In the genomic region with DNA sequence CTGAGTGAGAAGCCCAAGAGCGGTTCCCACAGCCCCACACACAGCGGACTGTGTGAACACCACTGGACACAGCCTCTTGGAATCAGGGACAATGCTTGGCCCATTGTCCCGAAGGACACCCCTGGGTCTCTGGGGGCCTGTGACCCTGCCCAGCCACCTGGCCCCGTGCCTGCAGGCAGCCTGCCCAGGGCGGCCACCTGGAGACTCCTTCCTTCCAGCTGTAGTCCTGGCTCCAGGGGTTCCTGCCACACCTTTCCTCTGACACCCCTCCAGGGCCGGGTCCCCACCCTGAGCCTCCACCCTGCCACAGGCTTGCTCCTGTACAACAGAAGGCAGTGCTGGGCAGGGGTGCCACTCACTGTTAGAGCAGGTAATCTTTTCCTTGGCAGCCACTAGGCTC, we compare ENCODE assay signal across 15 mouse cellular contexts. TPM values are rescaled to one million over a fixed set of nuclear protein-coding genes. Genes with fewer than 3 reads are reported as not detected.
A peak's percentile ranks its signal among the peaks of the same experiment; 100 is the strongest.
DNase-seq lines count a peak whose midpoint lies in the region; ATAC-seq and TF ChIP-seq lines count a peak whose summit lies in the region.
"Had no signal": no experiment of that assay in that cellular context is flagged by ENCODE, and none has a peak within 500 bp of the region (broad histone marks: within the 10 kb centered on the region; RNA-seq: fewer than 3 reads in every experiment).

No protein-coding gene starts in this region.

- H3K4me3 ChIP-seq in hindbrain, embryonic 10.5 days = no peak overlapping the region
- no peak overlapping the region for H3K4me3 ChIP-seq in hindbrain, embryonic 14.5 days (replicated peaks; ENCODE audit: low read length)
- no peak overlapping the region for H3K4me3 ChIP-seq in gastrocnemius, adult 2 months
- H3K4me3 ChIP-seq: megakaryocyte, embryonic 14.5 days; stomach, embryonic 15.5 days had no signal

- peaks cover 60% of the 10 kb centered on the region for H3K4me1 ChIP-seq in hindbrain, embryonic 10.5 days (replicated peaks)
- peaks cover 36% of the 10 kb centered on the region for H3K4me1 ChIP-seq in hindbrain, embryonic 14.5 days (replicated peaks; ENCODE audit: control insufficient read depth, insufficient read depth, low read length)
- H3K4me1 ChIP-seq: megakaryocyte, embryonic 14.5 days had no signal

- no peak for ATAC-seq in hindbrain, embryonic 14.5 days (ENCODE audit: low FRiP score)
- ATAC-seq in monocyte, adult 5-6 weeks (replicated peaks; ENCODE audit: insufficient number of reproducible peaks, low FRiP score, low TSS enrichment, poor library complexity, severe bottlenecking) = no peak

- H3K9me3 ChIP-seq in hindbrain, embryonic 10.5 days = no peaks in the 10 kb centered on the region
- H3K9me3 ChIP-seq in hindbrain, embryonic 14.5 days (ENCODE audit: control insufficient read depth, low read length) = no peaks in the 10 kb centered on the region
- H3K9me3 ChIP-seq: stomach, embryonic 15.5 days had no signal

- 87% methylated on average over 6 of the region's 6 CpGs for WGBS in hindbrain, embryonic 10.5 days
- WGBS in hindbrain, embryonic 14.5 days = 81% methylated on average over 6 of the region's 6 CpGs

- H3K4me2 ChIP-seq in hindbrain, embryonic 14.5 days (replicated peaks) = no peak overlapping the region
- H3K4me2 ChIP-seq: liver, embryonic 11.5 days; stomach, embryonic 15.5 days had no signal

- no peaks in the 10 kb centered on the region for H3K36me3 ChIP-seq in hindbrain, embryonic 10.5 days
- H3K36me3 ChIP-seq in hindbrain, embryonic 14.5 days (replicated peaks; ENCODE audit: control insufficient read depth, insufficient read depth) = no peaks in the 10 kb centered on the region
- H3K36me3 ChIP-seq: stomach, embryonic 15.5 days had no signal

- no peak for DNase-seq in hindbrain, embryonic 10.5 days (ENCODE audit: low spot score)
- no peak for DNase-seq in hindbrain, embryonic 14.5 days (ENCODE audit: low spot score)
- DNase-seq in adrenal gland, adult 8-10 months = peak; percentile 61
- DNase-seq in gastrocnemius, adult 2 months = peak; percentile 83
- peak; percentile 81 to 85 for DNase-seq in heart, postnatal 36 days
- DNase-seq in layer of hippocampus, postnatal 36 days = no peak
- no peak for DNase-seq in urinary bladder, adult 18-20 months (ENCODE audit: low spot score in 2 of 2)
- DNase-seq: right cerebral cortex, postnatal 14 days had no signal

- no peak for TF ChIP-seq CTCF in gastrocnemius, adult 2 months (IDR thresholded peaks at IDR 0.05)

- H3K9ac ChIP-seq in hindbrain, embryonic 14.5 days = no peak overlapping the region
- H3K9ac ChIP-seq: stomach, embryonic 15.5 days had no signal

- peaks cover 27% of the 10 kb centered on the region for H3K27me3 ChIP-seq in hindbrain, embryonic 10.5 days (ENCODE audit: insufficient read depth, poor library complexity, severe bottlenecking)
- no peaks in the 10 kb centered on the region for H3K27me3 ChIP-seq in hindbrain, embryonic 14.5 days (ENCODE audit: control insufficient read depth, insufficient read depth, low read length)
- H3K27me3 ChIP-seq: stomach, embryonic 15.5 days had no signal

- intact Hi-C loops in gastrocnemius, adult 2 months (cut with DNase I) = loop anchor here (5.0 kb wide), 1 partner anchor 39 kb away; the partner anchor contains the start of gene Gse1
- intact Hi-C loops in heart, postnatal 36 days (cut with DNase I) = no loop called here

- 0 out of 2 replicates have a peak overlapping the region, but pooled peaks have one; percentile 36 for H3K27ac ChIP-seq in hindbrain, embryonic 10.5 days
- H3K27ac ChIP-seq in hindbrain, embryonic 14.5 days = no peak overlapping the region
- H3K27ac ChIP-seq in gastrocnemius, adult 2 months = peak overlapping the region; percentile 79
- H3K27ac ChIP-seq: stomach, embryonic 15.5 days had no signal

RNA-seq across cellular contexts. Expression of gene Fam92b, which starts 11.2 kb away (rescaled TPM):
- polyA plus RNA-seq in hindbrain, embryonic 10.5 days (2016; fragmentation: Nextera tagmentation; extraction: Ambion mirVana) = 0.95 and 4.1 TPM in 2 replicates
- 1.6 and 3.3 TPM in 2 replicates for polyA plus RNA-seq in hindbrain, embryonic 14.5 days (2014; fragmentation: Nextera tagmentation; extraction: Ambion mirVana)
- 1 to 10 TPM in 3 of 4 experiments, under 1 TPM in 1; 0.99 to 4.1 (median 2.6) TPM for total RNA-seq in adrenal gland, adult 8-10 months (2022)
- not detected for total RNA-seq in gastrocnemius, adult 2 months (2021)
- total RNA-seq in heart, postnatal 36 days (2021) = not detected
- under 1 TPM; 0.30 to 0.53 TPM for total RNA-seq in layer of hippocampus, postnatal 36 days (2021)
- not detected in 3 replicates for total RNA-seq in monocyte, adult 5-6 weeks (2017)
- total RNA-seq: CH12.LX; granulocyte monocyte progenitor cell, adult 5-6 weeks had no signal
- polyA plus RNA-seq: urinary bladder, adult 2 months had no signal

RNA-seq across cellular contexts. Expression of gene Gse1, which starts 39.7 kb away (rescaled TPM):
- 14.3 and 22.9 TPM in 2 replicates for polyA plus RNA-seq in hindbrain, embryonic 10.5 days (2016; fragmentation: Nextera tagmentation; extraction: Ambion mirVana)
- 18.8 and 23.9 TPM in 2 replicates for polyA plus RNA-seq in hindbrain, embryonic 14.5 days (2014; fragmentation: Nextera tagmentation; extraction: Ambion mirVana)
- 10 to 100 TPM; 30.7 to 64.5 (median 48.4) TPM for total RNA-seq in adrenal gland, adult 8-10 months (2022)
- total RNA-seq in gastrocnemius, adult 2 months (2021) = 10 to 100 TPM; 26.5 to 37.3 TPM
- 10 to 100 TPM; 21.2 to 26.6 TPM for total RNA-seq in heart, postnatal 36 days (2021)
- 100 to 1,000 TPM; 147 to 155 TPM for total RNA-seq in layer of hippocampus, postnatal 36 days (2021)
- total RNA-seq in monocyte, adult 5-6 weeks (2017) = 9.9 to 23.3 TPM (median 10.5 TPM) in 3 replicates

Comparison
In these comparisons a context has a peak if more than half of its experiments do, and no peak if none do; other contexts are left out.
1. DNase-seq: peak in adrenal gland, adult 8-10 months (single experiment), gastrocnemius, adult 2 months (single experiment) and heart, postnatal 36 days (2 of 2); none in hindbrain, embryonic 10.5 days (single experiment), hindbrain, embryonic 14.5 days (single experiment), layer of hippocampus, postnatal 36 days (0 of 2) and urinary bladder, adult 18-20 months (0 of 2).